Mouse (Mus musculus) layer of hippocampus, postnatal 25 days (tissue): Measurements from ENCODE around the gene Scd4. TPM values are rescaled to one million over a fixed set of nuclear protein-coding genes. Genes with fewer than 3 reads are reported as not detected.
A peak's percentile ranks its signal among the peaks of the same experiment; 100 is the strongest.

Experiments
- DNase-seq, 2 experiments: peaks; one replicate each; pipeline ENCODE4 v3.0.0; 2022; ENCODE audit warnings: mixed read lengths in 2 of 2, low spot score in 1 of 2; ENCODE audit errors: extremely low spot score in 1 of 2
- total RNA-seq, 2 experiments: library from RNA; stranded (reverse); gene quantifications; 2 replicates each; pipeline ENCODE4 v1.2.3; 2021

The Scd4 gene
- total RNA-seq = 1 to 10 TPM; 2.8 to 2.9 TPM

DNA sequence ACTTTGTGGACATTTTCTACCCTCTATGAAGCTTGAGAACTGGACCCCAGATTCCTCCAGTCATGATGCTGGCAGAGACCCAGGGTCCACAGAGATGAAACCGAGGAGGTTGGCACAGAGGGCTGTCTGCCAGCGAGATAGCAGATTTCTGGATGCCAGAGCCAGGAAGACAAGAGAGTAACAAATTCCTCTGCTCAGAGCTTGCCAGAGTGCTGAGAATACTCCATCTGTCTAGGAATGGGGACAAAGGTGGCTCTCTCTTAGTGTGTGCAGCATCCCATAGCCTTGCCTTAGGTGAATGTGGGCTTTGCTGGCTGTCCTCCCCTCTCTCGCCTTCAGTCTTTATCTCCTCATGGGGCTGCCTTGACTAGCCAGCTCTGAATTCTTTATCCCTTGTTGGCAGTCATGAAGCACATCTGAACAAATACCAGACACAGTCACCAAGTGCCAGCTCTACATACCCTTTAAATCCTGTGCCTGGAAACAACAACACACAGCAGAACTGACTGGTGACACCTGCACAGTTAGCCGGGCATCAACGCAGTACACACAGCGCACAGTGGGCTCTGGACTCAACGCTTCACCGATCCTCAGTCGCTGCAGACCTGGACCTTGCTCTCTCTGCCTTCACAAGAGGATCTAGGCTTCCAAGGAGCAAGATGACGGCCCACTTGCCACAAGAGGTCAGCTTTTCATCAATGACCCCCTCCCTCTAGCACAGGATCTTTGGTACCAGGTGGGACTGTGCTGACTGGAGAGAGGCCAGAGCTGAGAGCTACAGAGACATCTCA, at the start of gene Scd4:
Scd4 (plus strand) TSS at position 260 of the 791 bp plus-strand sequence.
- DNase-seq = no peak

DNA sequence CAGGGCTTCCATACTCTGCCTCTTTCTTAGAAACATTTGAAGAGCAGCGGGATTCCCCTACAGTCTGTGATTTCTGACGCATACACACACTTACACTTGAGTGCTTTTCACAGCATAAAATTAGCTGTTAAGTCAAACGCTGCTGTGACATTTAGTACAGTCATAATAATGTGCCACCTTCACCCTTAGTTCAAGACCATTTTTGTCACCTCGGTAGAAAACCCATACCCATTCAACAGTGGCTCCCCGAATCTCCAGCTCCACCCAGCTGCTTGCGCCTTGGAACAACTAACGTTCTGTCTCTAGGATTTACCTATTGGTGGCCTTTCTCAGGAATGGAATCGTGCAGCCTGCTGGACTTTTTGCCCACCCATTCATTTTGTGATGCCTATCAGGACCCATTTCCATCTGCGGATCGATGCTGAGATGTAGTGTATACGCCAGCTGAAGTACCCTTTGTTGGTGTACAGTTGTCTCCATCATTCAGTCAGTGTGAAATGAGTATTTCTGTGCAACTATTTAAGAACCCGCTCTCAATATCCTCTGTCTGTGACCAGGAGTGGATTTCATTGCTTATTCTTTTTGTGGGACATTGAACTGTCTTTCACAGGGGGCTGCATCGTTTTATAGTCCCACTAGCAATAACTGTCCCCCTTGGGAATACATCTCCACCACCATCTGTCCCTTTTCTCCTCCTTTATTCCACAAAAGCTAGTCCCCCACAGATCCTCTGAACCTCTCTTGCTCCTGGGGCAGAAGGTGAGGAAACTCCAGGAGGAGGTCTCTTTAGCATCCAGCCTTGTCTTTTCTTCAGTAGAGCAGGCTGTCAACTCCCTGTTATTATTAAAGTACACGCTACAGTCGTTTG, 49.5 kb upstream of the Scd4 start:
- DNase-seq = no peak

DNA sequence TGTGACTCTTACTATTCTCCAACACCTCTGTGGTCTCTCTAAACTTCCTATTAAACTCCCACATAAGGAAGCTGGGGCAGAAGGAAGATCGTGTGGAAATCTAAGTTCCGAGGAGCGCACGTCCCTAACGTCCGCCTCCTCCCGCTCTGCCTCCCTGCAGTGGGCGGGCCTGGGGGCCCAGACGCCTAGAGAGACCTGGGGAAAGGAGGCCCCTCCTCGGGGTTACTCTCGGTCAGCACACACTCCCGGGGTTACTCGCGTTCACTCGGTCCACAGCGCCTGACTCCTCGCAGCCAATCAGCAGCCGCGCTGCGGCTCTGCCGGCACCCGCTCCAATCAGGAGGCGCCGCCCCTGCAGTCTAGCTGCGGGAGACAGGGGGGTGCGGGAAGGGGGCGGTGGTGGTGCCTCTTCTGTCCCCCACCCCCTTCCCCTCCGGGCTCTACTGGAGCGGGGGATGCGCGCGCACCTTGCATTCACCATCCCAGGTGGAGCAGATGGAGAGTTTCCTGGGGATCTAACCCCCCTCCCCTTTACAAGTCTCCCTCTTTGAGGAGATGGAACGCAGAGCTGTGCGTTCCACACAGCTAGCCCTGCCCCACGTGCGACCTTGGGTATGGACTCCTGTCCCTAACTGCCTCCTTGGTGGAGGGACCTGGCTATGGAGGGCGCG, 48.7 kb upstream of the Scd4 start:
- DNase-seq = peak; percentile 71 to 80

DNA sequence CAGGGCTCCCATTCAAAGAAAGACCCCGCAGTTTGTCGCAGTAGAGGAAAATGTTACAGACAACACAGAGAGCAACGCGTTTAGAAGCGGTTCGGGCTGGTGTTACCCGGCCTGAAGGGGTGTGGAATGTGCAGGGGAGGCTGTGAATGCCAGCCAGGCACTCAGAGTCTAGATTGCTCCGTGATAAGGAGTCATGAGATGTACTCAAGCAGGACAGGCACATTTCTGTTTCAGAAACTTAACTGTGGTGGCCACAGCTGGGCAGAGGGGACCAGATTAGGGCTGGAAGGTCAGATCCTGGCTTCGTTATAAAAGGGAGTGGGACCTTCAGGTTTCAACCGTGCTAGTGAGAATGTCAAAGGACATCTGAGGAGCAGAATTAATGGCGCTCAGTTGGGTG, 48.2 kb upstream of the Scd4 start:
- DNase-seq = no peak

DNA sequence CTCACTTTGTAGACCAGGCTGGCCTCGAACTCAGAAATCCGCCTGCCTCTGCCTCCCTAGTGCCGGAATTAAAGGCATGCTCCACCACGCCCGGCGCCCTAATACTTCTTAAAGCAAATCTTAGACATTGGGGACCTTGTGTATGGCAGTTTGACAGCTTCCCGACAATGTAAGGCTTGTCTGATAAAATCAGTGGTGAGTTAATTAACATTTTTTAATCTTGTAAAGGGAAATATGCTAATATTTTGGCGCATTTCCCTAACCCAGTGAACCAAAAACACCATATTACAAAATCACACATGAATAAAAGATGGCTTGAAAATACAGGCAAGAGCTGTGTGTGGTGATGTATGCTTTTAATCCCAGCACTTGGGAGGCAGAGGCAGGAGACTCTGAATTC, 47.3 kb upstream of the Scd4 start:
- no peak for DNase-seq

DNA sequence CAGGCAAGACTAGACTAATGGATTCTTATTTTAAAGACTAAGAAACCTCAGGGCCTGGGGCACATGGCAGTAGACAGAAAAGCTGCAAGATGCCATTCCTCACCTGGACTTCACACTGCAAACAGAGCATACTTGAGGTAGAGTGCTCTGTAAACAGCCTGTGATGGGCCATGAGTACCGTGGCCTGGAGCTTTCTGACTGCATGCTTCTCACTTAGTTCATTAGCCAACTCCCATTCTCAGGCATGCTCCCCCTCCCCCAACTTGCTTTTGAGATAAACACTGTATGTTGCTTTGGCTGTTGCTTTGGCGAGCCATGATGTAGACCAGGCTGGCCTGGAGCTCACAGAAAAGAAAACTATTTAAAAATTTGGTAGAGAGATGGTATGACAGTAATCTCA, 46.8 kb upstream of the Scd4 start:
- DNase-seq = no peak

DNA sequence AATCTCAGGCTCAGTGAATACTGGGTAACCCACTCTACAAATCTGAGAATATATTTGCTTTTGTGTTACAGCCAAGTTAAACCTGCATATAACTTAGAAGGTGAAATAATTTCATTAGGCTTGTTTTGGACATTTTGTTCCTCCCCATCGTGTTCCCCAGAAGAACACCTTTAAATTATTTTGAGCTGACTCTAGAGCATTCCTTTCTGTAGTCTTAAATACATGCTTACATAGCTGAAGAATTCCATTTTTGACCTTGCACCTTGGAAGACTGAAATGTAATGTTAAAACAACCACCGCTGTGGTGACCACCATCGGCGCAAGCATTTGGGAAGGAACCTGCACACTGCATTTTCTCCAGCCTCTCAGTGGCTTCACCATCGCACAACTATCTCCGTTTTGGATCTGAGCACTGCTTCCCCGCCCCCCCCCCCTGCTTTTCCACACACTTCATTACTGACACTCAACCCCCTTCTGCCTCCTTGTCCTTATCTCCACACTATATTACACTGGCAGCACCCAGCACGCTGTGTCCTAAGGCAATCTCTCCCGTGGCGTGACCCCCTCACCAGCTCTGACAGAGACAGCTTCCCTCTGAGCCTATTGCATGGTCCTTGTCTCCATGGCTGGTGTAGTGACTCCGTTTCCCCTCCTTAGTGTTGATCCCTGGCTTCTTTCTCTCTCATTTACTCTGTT, 45.3 kb upstream of the Scd4 start:
- no peak for DNase-seq

DNA sequence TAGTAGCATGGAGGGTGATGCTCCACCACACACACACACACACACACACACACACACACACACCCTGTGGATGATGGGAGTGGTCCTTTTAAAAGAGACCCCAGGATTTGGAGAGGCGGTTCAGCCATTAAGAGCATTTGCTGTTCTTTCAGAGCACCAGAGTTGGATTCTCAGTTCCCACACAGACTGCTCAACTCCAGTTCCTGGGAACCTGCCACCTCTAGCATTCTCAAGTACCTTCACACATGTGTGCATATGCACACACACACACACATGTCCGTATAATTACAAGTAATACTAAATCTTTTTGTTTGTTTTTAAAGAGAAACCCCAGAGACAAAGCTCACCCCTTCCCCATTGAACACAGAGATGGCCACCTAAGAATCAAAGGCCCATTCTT, 40.8 kb upstream of the Scd4 start:
- DNase-seq = no peak

DNA sequence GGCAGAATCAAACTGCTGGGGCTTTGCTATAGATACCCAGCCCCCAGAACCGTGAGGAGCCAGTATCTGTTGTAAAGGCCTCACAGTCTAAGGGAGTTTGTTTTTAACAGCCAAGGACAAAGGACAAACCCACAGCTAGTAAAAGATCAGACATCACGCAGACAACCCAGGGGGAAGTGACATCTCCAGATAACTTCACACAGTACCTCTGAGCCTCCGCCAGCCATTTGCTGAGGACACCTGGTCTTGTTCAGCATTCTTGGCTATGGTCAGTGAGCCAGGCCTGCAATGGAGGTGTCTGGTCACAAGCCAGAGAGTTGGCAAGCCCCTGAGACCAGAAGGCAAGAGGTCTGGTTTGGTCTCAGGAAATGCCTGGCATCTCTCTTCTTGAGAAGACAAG, 40.4 kb upstream of the Scd4 start:
- DNase-seq = no peak

DNA sequence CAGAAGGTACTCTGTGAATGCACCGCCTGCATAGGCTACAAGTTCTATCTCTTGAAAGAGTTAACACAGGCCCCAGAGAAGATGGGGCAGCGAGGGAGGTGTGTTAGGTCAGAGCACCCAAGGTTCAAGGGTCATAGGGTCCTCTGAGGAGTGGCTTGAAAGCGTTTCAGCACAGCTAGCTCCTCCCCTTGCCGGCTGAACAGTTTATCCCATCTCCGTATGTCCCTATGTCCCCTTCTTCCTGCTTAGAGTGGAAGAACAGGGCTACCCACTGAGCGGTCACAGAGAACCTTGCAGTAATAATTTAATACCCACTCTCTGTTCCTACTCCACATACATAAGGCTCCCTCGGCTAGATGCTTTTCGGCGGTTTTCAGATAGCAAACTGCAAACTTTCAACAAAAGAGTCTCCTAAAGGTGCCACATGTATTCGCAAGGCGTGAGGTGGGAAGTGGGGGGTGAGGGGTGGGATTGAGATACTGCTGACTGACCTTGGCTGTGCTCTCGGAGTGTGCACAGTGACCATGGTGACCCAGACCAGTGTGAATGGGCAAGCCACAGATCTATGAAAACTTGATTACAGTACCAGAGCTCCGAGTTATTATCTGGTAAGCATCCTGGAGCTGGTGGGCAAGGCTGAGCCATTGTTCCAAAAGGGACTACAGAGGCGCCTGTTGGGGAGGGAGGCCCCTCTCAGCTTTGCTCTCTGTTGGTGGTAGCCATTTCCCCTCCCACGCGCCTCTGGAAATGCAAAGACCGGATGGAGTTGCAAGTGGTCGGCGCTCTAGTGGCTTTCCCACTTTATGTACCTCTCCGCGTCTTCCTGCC, 39.7 kb upstream of the Scd4 start, which contains the start of gene Scd2:
Scd2 (plus strand) TSS at position 734 of the 828 bp plus-strand sequence.
- DNase-seq = no peak

DNA sequence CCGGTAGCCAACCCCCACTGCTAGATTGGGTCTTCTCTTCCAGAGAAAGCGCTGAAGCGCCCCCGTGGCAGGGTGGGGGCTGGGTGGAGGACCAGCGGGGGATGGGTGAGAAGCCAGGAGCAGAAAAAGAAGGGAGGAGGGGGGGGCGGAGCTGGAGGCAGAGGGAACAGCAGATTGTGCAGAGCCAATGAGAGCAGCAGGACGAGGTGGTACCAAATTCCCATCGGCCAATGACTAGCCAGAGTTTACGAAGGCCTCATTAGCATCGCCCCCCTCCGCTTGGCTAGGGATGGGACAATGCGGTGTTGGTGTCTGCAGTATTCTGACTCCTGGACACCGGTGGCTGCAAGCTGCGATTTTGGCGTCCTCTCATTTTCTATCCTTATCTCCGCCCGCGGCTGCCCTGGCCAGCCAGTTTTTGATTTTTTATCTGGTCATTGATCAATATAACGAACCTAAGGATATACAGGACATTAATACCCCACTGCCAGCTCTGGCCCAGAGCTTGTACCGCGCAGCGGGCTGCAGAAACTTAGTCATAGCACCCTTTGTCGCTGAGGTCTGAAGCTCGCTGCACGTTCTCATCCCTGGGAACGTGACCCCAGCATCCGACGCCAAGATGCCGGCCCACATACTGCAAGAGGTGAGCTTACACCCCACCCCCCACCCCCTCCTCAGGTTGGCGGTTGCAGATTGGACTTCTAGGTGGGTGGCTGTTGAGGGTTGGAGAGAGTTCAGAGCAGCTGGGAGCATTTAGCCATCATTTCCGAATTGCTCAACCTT, 38.9 kb upstream of the Scd4 start:
- DNase-seq = peak; percentile 82 to 83

DNA sequence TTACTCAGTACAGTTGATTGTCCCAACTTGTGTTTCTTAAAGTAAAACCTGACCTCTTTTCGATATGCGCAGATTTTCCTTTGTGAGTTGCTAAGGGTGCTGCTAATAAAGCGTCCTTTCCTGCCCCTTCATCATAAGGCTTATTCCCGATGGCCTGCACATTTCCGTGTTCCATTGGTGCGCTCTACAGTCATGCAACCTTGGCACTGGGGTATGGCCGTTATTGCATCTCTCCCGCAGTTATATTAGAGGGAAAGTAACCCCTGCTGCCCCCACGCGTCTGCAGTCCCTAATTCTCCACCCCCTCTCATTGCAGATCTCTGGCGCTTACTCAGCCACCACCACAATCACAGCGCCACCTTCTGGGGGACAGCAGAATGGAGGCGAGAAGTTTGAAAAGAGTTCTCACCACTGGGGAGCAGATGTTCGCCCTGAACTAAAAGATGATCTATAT, 38.3 kb upstream of the Scd4 start:
- peak; percentile 80 to 95 for DNase-seq

DNA sequence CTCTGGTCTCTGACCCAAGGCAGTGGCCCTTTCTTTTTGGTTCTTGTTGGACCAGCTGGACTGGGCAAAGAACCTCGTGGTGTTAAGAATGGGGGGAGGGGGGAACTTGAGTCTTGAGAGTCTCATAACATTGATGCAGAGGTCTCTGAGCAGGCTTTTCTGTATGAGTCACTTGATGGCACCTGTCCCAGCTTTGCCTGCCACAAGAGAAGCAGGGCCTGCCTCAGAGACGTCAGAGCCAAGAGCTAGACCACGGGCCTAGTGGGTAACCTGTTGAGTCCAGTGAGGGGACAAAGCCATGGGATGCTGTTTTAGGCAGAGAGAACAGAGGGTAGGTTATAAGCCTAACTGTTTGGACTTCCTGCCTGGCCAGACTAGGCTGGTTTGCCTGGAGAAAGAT, 37.6 kb upstream of the Scd4 start:
- no peak for DNase-seq

DNA sequence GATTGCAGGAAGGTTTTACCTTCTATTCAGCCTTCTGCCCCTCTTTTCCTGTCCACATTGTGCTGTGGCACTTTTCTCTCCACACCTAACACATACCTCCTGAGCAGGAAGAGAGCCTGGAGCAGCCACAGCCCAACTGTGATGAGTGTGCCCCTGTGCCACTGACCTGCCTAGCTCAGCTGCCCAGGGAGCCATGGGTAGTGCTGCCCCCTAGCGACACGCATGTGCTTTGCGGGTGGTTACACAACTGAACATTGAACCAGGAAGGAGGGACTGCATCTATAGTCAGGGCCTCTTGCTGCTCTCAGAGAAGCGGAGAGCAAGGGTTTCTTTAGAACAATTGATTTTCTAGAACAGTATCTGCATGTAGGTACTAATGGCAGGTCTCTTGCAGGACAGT, 37.2 kb upstream of the Scd4 start:
- DNase-seq = peak; percentile 76 to 92

DNA sequence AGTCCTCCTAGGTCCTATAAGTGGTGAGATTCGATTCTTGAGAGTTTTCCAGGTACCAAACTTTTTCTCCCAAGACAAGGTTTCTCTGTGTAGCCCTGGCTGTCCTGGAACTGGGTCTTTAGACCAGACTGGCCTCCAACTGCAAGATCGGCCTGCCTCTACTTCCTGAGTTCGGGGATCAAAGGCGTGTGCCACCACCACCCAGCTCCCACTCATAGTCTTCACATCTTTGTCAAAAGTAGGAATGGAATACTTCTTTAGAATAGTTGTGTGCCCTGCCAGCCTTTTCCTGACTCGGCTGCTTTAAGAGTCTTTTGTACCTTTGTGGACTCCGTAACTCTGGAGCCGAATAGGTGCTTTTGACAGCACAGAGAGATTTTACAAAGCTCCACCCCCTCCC, 36.7 kb upstream of the Scd4 start:
- no peak for DNase-seq

DNA sequence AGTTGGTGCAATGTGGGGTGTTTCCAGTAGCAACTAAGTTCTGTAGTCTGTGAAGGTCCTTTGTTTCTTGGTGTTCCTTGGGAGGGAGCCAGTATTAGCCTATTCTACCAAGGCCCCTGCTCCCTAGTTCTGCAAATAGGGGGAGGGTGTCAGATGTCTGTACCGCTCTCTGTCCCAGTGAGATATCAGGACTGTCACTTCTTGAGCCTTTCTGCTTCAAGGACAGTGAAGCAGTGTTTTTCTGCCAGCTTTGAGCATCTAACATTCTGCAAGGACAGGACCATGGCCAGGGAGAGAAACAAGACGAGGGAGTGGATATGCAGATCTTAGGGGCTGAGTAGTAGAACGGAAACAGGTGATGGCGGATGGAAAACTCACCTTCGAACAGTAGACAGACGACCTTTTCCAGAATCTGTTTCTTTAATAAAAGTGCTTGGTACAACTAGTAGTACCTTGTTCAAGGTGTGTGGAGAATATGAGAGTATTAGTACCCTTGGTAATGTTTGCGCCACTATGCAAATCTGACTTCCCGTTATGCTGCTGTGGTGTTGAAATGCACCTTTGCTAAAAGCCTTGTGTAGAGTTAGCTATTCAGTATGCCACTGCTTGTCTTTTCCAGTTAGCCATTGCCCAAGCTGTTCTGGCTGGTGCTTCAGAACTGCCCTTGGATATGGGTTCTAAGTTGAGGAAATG, 35.7 kb upstream of the Scd4 start:
- no peak for DNase-seq

DNA sequence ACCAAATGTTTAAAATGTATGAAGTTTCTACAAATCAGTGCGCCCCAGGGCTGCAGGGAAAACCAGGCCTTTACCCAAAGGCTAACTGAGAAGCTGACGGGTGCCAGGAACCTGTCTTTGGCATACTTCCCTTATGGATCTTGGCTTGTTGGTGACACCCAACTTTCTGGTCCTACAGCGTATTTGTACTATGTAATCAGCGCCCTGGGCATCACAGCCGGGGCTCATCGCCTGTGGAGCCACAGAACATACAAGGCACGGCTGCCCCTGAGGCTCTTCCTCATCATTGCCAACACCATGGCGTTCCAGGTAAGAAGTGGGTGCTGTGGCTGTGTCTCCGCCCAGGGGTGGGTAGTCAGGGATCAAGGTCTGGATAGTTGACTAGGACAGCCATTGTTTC, 35.0 kb upstream of the Scd4 start:
- no peak for DNase-seq

DNA sequence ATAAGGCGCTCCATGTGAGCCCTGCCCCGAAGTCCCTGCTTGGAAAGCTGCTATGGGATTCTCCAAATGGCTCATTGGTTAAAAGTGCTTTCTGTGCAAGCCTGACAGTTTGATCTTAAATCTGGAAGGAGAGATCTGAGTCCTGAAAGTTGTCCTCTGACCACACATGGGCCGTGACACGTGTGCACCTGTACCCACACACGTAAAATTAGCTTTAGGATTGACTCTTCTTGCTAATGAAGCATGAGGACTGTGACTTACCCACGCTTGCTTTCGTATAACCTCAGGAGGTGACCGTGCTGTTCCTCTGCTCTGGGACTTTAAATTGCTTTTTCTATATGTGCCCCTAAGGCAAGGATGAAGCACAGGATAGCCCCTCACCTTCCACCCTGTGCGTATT, 33.8 kb upstream of the Scd4 start:
- no peak for DNase-seq
